Mouse (Mus musculus) CH12.LX (cell line): ENCODE data around the gene Atp1a3. TPM values are rescaled to one million over a fixed set of nuclear protein-coding genes. Genes with fewer than 3 reads are reported as not detected.

Source experiments
- DNase-seq: peaks from one replicate; pipeline ENCODE4 v3.0.0-alpha.2; 2013; ENCODE audit errors: extremely low read depth
- H3K27ac ChIP-seq: 2 replicates; pipeline ENCODE4 v1.5.1; 2012; ENCODE audit warnings: low read depth, mild to moderate bottlenecking, control low read depth, moderate library complexity; ENCODE audit not compliant: insufficient read depth
- H3K27me3 ChIP-seq: replicated peaks from 2 replicates; pipeline ENCODE3; 2012; ENCODE audit warnings: inconsistent platforms
- H3K36me3 ChIP-seq, 2 experiments: replicated peaks in 1 of 2; 2 replicates each; pipeline versions ENCODE3 to v1.6.1; 2012; ENCODE audit warnings: inconsistent platforms in 1 of 2, low read length in 1 of 2, mild to moderate bottlenecking in 1 of 2, mixed read lengths in 1 of 2, moderate library complexity in 1 of 2; ENCODE audit not compliant: control insufficient read depth in 1 of 2, insufficient read depth in 1 of 2
- H3K4me1 ChIP-seq, 2 experiments: 2 replicates each; pipeline ENCODE4 v1.6.1; 2012; ENCODE audit warnings: inconsistent platforms in 1 of 2, moderate library complexity in 1 of 2; ENCODE audit not compliant: insufficient read depth in 2 of 2, control insufficient read depth in 1 of 2
- H3K4me2 ChIP-seq: 2 replicates; pipeline ENCODE4 v1.6.1; 2012; ENCODE audit warnings: low read depth, mild to moderate bottlenecking, control low read depth; ENCODE audit not compliant: poor library complexity, insufficient read depth, severe bottlenecking
- H3K4me3 ChIP-seq, 3 experiments: fragments of 150-350 bp in 1 of 3; sonication (generic) in 1 of 3; replicated peaks in 1 of 3; 2 replicates each; pipeline versions ENCODE3 to v1.5.1; 2011 to 2012; ENCODE audit warnings: low read depth in 2 of 3, low read length in 2 of 3, mild to moderate bottlenecking in 2 of 3, moderate library complexity in 2 of 3, control low read depth in 1 of 3, improper control_type of control experiment in 1 of 3, inconsistent platforms in 1 of 3, mixed read lengths in 1 of 3; ENCODE audit not compliant: poor library complexity in 1 of 3
- H3K79me2 ChIP-seq: replicated peaks from 2 replicates; pipeline ENCODE4 v1.6.1; 2012; ENCODE audit warnings: mild to moderate bottlenecking, moderate library complexity; ENCODE audit not compliant: control insufficient read depth, poor library complexity, insufficient read depth, severe bottlenecking; ENCODE audit errors: extremely low read depth
- H3K9ac ChIP-seq: 2 replicates; pipeline ENCODE4 v1.6.1; 2012; ENCODE audit warnings: low read depth, mild to moderate bottlenecking, control low read depth, moderate library complexity; ENCODE audit not compliant: insufficient read depth
- H3K9me3 ChIP-seq: replicated peaks from 2 replicates; pipeline ENCODE3; 2012; ENCODE audit warnings: low read length, inconsistent platforms, mixed read lengths
- BHLHE40 ChIP-seq: IDR thresholded peaks from 2 replicates; pipeline ENCODE4 v1.6.1; 2011; ENCODE audit warnings: mild to moderate bottlenecking, low read depth, low read length, improper control_type of control experiment
- CHD1 ChIP-seq: IDR thresholded peaks from 2 replicates; pipeline ENCODE4 v1.6.1; 2012; ENCODE audit warnings: low read depth, low read length, improper control_type of control experiment, inconsistent platforms
- CHD2 ChIP-seq: IDR thresholded peaks from 2 replicates; pipeline ENCODE4 v1.6.1; 2011; ENCODE audit warnings: low read length, improper control_type of control experiment
- EP300 ChIP-seq: IDR thresholded peaks from 2 replicates; pipeline ENCODE4 v1.6.1; 2011; ENCODE audit warnings: low read length, improper control_type of control experiment
- IRF4 ChIP-seq: IDR thresholded peaks from 2 replicates; pipeline ENCODE4 v1.6.1; 2014; ENCODE audit warnings: low read depth, mild to moderate bottlenecking, inconsistent platforms, low read length, improper control_type of control experiment
- MAZ ChIP-seq: IDR thresholded peaks from 2 replicates; pipeline ENCODE4 v1.6.1; 2012; ENCODE audit warnings: low read depth, mild to moderate bottlenecking, inconsistent platforms, low read length, improper control_type of control experiment, moderate library complexity
- MEF2A ChIP-seq: IDR thresholded peaks from 2 replicates; pipeline ENCODE4 v1.6.1; 2014; ENCODE audit warnings: low read depth, mild to moderate bottlenecking, inconsistent platforms, low read length, improper control_type of control experiment, borderline replicate concordance
- NELFE ChIP-seq: IDR thresholded peaks from 2 replicates; pipeline ENCODE4 v1.6.1; 2011; ENCODE audit warnings: low read depth, low read length, improper control_type of control experiment
- NRF1 ChIP-seq: IDR thresholded peaks from 2 replicates; pipeline ENCODE4 v1.6.1; 2014; ENCODE audit warnings: low read depth, mild to moderate bottlenecking, inconsistent platforms, low read length, improper control_type of control experiment, moderate library complexity
- PAX5 ChIP-seq: IDR thresholded peaks from 2 replicates; pipeline ENCODE4 v1.6.1; 2012; ENCODE audit warnings: low read length, inconsistent platforms, mixed read lengths
- SMC3 ChIP-seq: IDR thresholded peaks from 2 replicates; pipeline ENCODE4 v1.6.1; 2011; ENCODE audit warnings: low read depth, low read length, improper control_type of control experiment
- TBP ChIP-seq: conservative IDR thresholded peaks from 2 replicates; pipeline ENCODE4 v1.6.1; 2011; ENCODE audit warnings: low read depth, low read length, improper control_type of control experiment
- TCF12 ChIP-seq: IDR thresholded peaks from 2 replicates; pipeline ENCODE4 v1.6.1; 2014; ENCODE audit warnings: low read depth, mild to moderate bottlenecking, inconsistent platforms, low read length, improper control_type of control experiment
- USF1 ChIP-seq: IDR thresholded peaks from 2 replicates; pipeline ENCODE4 v1.6.1; 2014; ENCODE audit warnings: low read depth, mild to moderate bottlenecking, inconsistent platforms, low read length, improper control_type of control experiment
- ZKSCAN1 ChIP-seq: IDR thresholded peaks from 2 replicates; pipeline ENCODE4 v1.6.1; 2012; ENCODE audit warnings: low read depth, inconsistent platforms, low read length, improper control_type of control experiment, borderline replicate concordance
- ZNF384 ChIP-seq: IDR thresholded peaks from 2 replicates; pipeline ENCODE4 v1.6.1; 2012; ENCODE audit warnings: low read depth, low read length, improper control_type of control experiment, inconsistent platforms
- dilution Hi-C: fragments of 300-500 bp; cut with MboI; formaldehyde crosslinking; loops from 2 replicates; pipeline ENCODE4 v1.14.3; 2020; ENCODE audit warnings: low sequenced_read_pairs; ENCODE audit not compliant: extremely low pct_unique_long_range_greater_than_20kb, extremely low pct_ligation_motif_present
- in situ Hi-C: fragments of 300-500 bp; cut with MboI; formaldehyde crosslinking; loops from 3 replicates; pipeline ENCODE4 v1.14.3; 2019; ENCODE audit warnings: low sequenced_read_pairs, low pct_ligation_motif_present, low pct_unique_long_range_greater_than_20kb, mixed read lengths
- polyA plus RNA-seq: library from polyadenylated mRNA; unstranded; fragments of >175 nt; gene quantifications from 2 replicates; pipeline ENCODE4 v1.2.1, GENCODE M21; 2012; ENCODE audit warnings: low read depth; ENCODE audit not compliant: insufficient read length
- total RNA-seq, 2 experiments: library from RNA; depleted of rRNA; stranded (reverse); fragments of 300-350 nt in 1 of 2; fragments of >200 nt in 1 of 2; gene quantifications; 2 replicates each; pipeline ENCODE4 v1.2.3; 2012 to 2014

Atp1a3 gene
- total and polyA plus RNA-seq, 3 experiments: 0.17 to 0.24 TPM; not detected in 1

DNA sequence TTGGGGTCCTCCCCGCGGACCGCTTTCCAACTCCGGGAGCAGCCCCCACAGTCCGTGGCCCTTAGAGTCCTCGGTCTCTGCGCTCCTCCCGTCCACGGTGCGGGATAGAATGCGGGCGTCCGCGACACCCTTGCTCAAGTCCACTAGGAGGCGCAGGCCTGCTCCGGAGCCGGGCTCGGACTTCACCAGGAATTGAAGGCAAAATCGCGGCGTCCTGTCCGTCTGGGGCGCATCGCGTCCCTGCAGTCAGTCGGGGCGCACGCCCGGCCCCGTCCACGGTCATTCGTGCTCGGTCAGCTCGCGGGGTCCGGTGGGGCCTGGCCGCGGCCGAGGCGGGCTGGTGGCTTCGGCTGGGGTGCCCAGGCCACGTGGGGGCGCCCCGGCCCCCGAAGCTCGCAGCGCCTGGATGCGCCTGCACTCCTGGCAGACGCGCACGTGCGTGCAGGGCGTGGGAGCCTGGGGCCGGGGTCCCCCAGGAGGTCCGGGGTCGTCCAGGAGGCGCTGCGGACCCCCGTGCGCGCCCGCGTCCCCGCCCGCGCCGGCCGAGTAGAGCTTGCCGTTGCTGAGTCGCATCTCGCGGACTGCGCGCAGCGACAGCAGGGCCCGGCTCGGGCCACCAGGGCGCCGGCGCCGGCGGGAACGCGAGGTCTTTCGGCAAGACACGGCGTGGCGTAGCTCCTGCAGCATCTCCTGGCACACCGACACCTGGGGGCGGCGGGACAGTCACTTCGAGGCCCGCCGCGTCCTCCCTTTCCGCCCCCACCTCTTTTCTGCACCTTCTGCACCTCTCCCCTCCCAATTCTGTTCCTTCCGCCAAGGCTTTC is 4.5 kb upstream of the Atp1a3 start:
- no peak overlapping the region for H3K4me3 ChIP-seq
- H3K36me3 ChIP-seq: peaks cover 0 to 2% of the 10 kb centered on the region in 2 experiments
- H3K9ac ChIP-seq: no peak overlapping the region
- no peak overlapping the region for H3K4me2 ChIP-seq
- H3K27ac ChIP-seq: no peak overlapping the region
- DNase-seq: no peak
- H3K4me1 ChIP-seq: no peaks in the 10 kb centered on the region
- in situ Hi-C loops: no loop called here
- peaks cover 2% of the 10 kb centered on the region for H3K9me3 ChIP-seq
- H3K79me2 ChIP-seq: no peaks in the 10 kb centered on the region
- TF ChIP-seq EP300 (no peak), MEF2A (no peak), SMC3 (no peak), NRF1 (no peak), CHD1 (no peak), NELFE (no peak), TCF12 (no peak), ZKSCAN1 (no peak), IRF4 (no peak)
- TF ChIP-seq, all 38 proteins: peak for 0
- dilution Hi-C loops: no loop called here
- peaks cover 30% of the 10 kb centered on the region for H3K27me3 ChIP-seq

DNA sequence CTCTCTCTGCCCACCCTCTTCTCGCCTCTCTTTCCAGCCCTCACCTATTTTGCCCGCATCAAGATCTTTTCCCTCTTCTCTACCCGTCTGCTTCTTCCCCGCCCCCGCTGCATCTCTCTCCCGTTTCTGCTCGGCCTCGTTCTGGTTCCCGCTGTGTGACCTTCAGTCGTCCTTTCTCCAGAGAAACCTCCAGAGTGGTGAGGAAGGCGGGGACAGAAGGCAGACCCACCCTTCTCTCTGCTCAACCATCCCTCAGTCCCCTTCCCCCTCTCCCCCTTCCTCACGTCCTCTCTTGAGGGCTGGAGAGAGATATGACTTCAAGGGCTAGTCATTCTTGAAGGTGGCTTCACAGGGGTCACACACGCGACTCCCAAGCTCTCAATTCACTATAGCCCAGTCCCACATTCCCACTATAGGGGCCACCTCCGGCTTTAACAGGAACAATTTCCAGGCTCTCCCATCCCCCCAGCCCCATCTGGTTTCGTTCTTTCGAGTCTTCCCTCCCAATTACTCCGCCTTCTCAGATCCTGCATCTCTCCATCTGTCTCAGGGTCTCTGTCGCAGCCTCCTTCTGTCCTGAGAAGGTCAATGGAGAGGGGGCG is 3.4 kb upstream of the Atp1a3 start:
- H3K27ac ChIP-seq: no peak overlapping the region
- TF ChIP-seq USF1: no peak
- no peak for TF ChIP-seq BHLHE40
- TF ChIP-seq ZNF384: no peak
- TF ChIP-seq, all 38 proteins: peak for 0
- in situ Hi-C loops (no loop called here), dilution Hi-C loops (no loop called here)
- peaks cover 2% of the 10 kb centered on the region for H3K9me3 ChIP-seq
- DNase-seq: no peak
- H3K4me1 ChIP-seq: peaks cover 0 to 3% of the 10 kb centered on the region in 2 experiments; a peak in 1 of 4 replicates
- H3K4me3 ChIP-seq: no peak overlapping the region
- H3K36me3 ChIP-seq: peaks cover 0 to 2% of the 10 kb centered on the region in 2 experiments
- no peak overlapping the region for H3K9ac ChIP-seq
- H3K79me2 ChIP-seq: no peaks in the 10 kb centered on the region
- H3K27me3 ChIP-seq: peaks cover 36% of the 10 kb centered on the region
- no peak overlapping the region for H3K4me2 ChIP-seq

DNA sequence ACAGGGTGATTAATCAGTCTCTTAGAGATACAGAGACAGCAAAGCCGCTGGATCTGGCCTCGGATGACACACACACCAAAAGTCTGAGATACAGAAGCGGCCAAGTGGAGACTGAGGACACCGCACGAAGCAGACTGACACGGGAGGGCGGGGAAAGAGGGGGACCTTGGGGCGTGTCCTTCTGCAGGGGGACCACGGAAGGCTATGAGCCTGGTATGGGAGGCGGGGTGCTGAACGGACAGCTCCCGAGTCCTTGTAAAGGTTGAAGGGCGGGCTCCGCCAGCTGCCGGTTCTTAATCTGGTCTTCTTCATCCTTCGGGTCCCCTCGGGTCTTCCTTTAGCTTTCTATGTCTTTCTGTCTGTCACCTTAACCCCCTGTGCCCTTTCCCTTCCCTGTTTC is 2.9 kb upstream of the Atp1a3 start:
- Histone ChIP-seq H3K27me3 (peaks cover 41% of the 10 kb centered on the region), H3K79me2 (no peaks in the 10 kb centered on the region), H3K27ac (no peak overlapping the region), H3K4me2 (no peak overlapping the region), H3K9me3 (peaks cover 2% of the 10 kb centered on the region), H3K36me3 (peaks cover 0 to 2% of the 10 kb centered on the region in 2 experiments), H3K9ac (no peak overlapping the region), H3K4me1 (peaks cover 0 to 3% of the 10 kb centered on the region in 2 experiments; a peak in 1 of 4 replicates), H3K4me3 (no peak overlapping the region)
- in situ Hi-C loops: no loop called here
- DNase-seq: peak; percentile 17
- dilution Hi-C loops: no loop called here
- TF ChIP-seq MAZ (no peak), CHD2 (no peak), TBP (no peak), EP300 (no peak), PAX5 (no peak)
